Mouse (Mus musculus) kidney, postnatal 0 days (tissue): ENCODE results near the gene Atp1a1. TPM values are rescaled to one million over a fixed set of nuclear protein-coding genes. Genes with fewer than 3 reads are reported as not detected.

ENCODE experiments used
- ATAC-seq: fragments of 200-750 bp; cut with Nextera tagmentation; replicated peaks from 2 replicates; pipeline ENCODE4 v1.8.0; 2017; ENCODE audit warnings: low read depth, moderate number of reproducible peaks, moderate TSS enrichment, moderate library complexity; ENCODE audit not compliant: low FRiP score
- DNase-seq: peaks from one replicate; pipeline ENCODE4 v3.0.0-alpha.2; 2016; ENCODE audit warnings: low spot score
- H3K27ac ChIP-seq: fragments of 300-500 bp; sonication (generic); 2 replicates; pipeline ENCODE4 v1.5.1; 2014; ENCODE audit warnings: mild to moderate bottlenecking
- H3K27me3 ChIP-seq: fragments of 300-500 bp; sonication (generic); 2 replicates; pipeline ENCODE4 v1.6.1; 2014; ENCODE audit warnings: low read length, mixed read lengths; ENCODE audit not compliant: insufficient read depth
- H3K36me3 ChIP-seq: fragments of 300-500 bp; sonication (generic); 2 replicates; pipeline ENCODE4 v1.6.1; 2014; ENCODE audit warnings: low read length, mixed read lengths; ENCODE audit not compliant: insufficient read depth
- H3K4me1 ChIP-seq: fragments of 300-500 bp; sonication (generic); replicated peaks from 2 replicates; pipeline ENCODE4 v1.6.1; 2014; ENCODE audit warnings: antibody characterized with exemption, low read length, mixed read lengths; ENCODE audit not compliant: insufficient read depth
- H3K4me2 ChIP-seq: fragments of 300-500 bp; sonication (generic); 2 replicates; pipeline ENCODE4 v1.6.1; 2014; ENCODE audit warnings: mild to moderate bottlenecking, low read length, moderate library complexity, mixed read lengths
- H3K4me3 ChIP-seq: fragments of 300-500 bp; sonication (generic); replicated peaks from 2 replicates; pipeline ENCODE4 v1.5.1; 2014; ENCODE audit warnings: low read depth, low read length
- H3K9ac ChIP-seq: fragments of 300-500 bp; sonication (generic); 2 replicates; pipeline ENCODE4 v1.6.1; 2014; ENCODE audit warnings: low read depth, low read length
- H3K9me3 ChIP-seq: fragments of 300-500 bp; sonication (generic); replicated peaks from 2 replicates; pipeline ENCODE4 v1.6.1; 2016; ENCODE audit warnings: low read length, inconsistent platforms, mixed read lengths
- CTCF ChIP-seq: IDR thresholded peaks from 2 replicates; pipeline ENCODE4 v1.5.1; 2016; ENCODE audit warnings: antibody characterized with exemption, low read depth, mild to moderate bottlenecking, moderate library complexity
- WGBS: fragments of 180-500 bp; shearing (Covaris S2); extraction: QIAGEN DNeasy Blood & Tissue Kit; methylation state at CpG from one replicate; pipeline ENCODE4 v1.1.7; 2014; 5-methylcytosine and 5-hydroxymethylcytosine counted together
- polyA plus RNA-seq: library from polyadenylated mRNA; unstranded; fragments of >200 nt; fragmentation: Nextera tagmentation; extraction: Ambion mirVana; gene quantifications from 2 replicates; pipeline ENCODE4 v1.2.1, GENCODE M21; 2015

The Atp1a1 gene
- polyA plus RNA-seq, 1 experiment from 2014 or later = 809 TPM

DNA sequence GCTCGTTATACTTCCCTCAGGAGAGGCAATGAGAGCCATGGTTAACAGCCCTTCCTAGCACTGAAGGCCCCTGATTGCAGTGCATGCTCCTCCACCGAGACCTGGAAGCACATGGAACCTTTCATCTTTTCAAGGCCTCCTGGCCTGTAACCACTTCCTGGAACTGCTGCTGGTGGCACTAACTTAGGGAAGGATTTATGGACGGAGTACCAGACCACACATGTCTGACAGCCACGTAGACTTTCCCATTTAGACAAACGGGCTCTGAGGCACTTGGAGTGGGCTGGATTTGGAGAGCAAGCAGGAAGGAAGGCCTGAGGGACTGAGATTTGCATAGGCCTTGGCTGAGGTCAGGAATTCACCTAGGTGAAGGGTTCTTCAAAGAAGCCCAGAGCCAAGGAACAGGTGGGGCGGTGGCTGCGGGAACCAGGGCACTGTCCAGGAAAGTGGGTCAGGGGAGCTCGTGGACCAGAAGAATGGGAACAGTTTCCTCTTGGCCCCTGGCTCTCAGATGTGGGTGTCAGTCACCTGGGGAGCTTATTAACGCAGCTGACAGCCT, 28.9 kb downstream of the Atp1a1 start:
- H3K4me1 ChIP-seq = peaks cover 12% of the 10 kb centered on the region
- no peak overlapping the region for H3K4me2 ChIP-seq
- TF ChIP-seq CTCF = no peak
- H3K9ac ChIP-seq = no peak overlapping the region
- no peak overlapping the region for H3K4me3 ChIP-seq
- peaks cover 55% of the 10 kb centered on the region for H3K36me3 ChIP-seq
- 0 out of 2 replicates have a peak overlapping the region, but pooled peaks have one; percentile 28 for H3K27ac ChIP-seq
- H3K9me3 ChIP-seq = no peaks in the 10 kb centered on the region
- H3K27me3 ChIP-seq = no peaks in the 10 kb centered on the region
- DNase-seq (no peak), ATAC-seq (no peak)
- 41% methylated on average over 9 of the region's 9 CpGs for WGBS

DNA sequence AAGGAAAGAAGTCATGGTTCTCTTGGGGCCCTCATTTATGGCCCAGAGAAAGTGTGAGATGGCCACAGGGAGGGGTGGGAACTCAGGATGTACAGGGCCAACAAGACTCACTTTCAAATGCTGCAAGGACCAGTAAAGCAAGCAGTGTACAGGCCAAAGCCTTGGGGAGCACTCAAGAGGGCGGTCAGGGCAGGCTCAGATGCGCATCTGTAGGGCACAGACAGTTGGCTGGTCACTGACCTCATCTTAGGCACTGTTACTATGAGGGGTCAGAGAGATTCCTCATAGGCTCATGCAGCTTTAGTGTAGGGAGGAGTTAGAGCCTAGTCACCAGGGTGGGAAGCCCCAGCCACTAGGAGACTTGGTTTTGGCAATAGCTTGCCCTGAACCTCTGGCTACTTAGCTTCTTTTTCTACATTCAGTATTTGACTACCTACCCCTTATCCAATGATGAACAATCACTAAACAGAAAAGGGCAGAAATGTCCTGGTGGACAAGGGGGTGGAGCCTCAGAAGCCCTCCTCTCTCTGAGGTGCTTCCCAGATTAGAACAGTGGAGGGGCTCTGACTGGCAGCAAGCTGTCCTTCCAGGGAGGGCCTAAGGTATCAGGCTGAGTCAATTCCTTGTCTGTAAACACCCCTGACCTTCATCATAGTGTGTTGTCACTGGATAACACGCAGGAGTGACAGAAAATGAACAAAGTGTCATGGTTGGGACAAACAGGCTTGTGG, 29.9 kb downstream of the Atp1a1 start:
- DNase-seq (no peak), ATAC-seq (no peak; the same call in 1 of the 2 replicates)
- H3K9me3 ChIP-seq = no peaks in the 10 kb centered on the region
- H3K9ac ChIP-seq = no peak overlapping the region
- TF ChIP-seq CTCF = no peak
- H3K36me3 ChIP-seq = peaks cover 45% of the 10 kb centered on the region
- H3K4me1 ChIP-seq = peaks cover 12% of the 10 kb centered on the region
- no peak overlapping the region for H3K4me2 ChIP-seq
- no peak overlapping the region for H3K4me3 ChIP-seq
- H3K27me3 ChIP-seq = no peaks in the 10 kb centered on the region
- WGBS = 87% methylated on average over 3 of the region's 3 CpGs
- no peak overlapping the region for H3K27ac ChIP-seq

DNA sequence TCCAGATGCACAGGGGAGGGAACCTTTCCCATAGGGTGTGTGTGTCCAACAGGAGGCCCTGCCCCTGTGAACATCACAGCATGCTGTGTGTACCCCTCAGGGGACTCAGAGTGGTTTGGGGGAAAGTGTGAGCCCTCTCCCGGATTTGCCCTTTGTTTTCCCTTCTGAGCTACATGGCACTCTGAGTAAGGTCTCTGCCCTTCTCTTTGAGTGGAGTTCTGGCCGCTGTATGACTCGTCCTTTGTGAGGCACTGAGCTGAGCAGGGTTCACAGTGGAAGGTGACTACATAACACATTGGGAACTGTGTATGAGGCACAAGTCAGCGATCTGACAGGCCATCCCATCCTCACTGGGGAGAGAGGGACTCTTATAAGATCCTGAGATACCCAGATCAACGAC, 31.5 kb downstream of the Atp1a1 start:
- TF ChIP-seq CTCF = no peak
- Histone ChIP-seq H3K36me3 (peaks cover 29% of the 10 kb centered on the region), H3K4me1 (peaks cover 12% of the 10 kb centered on the region), H3K4me2 (no peak overlapping the region), H3K9me3 (no peaks in the 10 kb centered on the region), H3K27ac (peak overlapping the region; percentile 79), H3K9ac (no peak overlapping the region), H3K4me3 (no peak overlapping the region), H3K27me3 (no peaks in the 10 kb centered on the region)
- ATAC-seq (no peak), DNase-seq (no peak)
- 66% methylated on average over 5 of the region's 5 CpGs for WGBS

- peak; percentile 63; the same call in 1 of the 2 replicates for ATAC-seq
- Histone ChIP-seq H3K36me3 (peaks cover 21% of the 10 kb centered on the region), H3K27ac (peak overlapping the region; percentile 79), H3K4me3 (no peak overlapping the region), H3K27me3 (no peaks in the 10 kb centered on the region), H3K4me2 (no peak overlapping the region), H3K9ac (no peak overlapping the region), H3K9me3 (no peaks in the 10 kb centered on the region), H3K4me1 (peaks cover 12% of the 10 kb centered on the region)
- peak; percentile 82 for DNase-seq
- peak; percentile 37 for TF ChIP-seq CTCF
- WGBS = 25% methylated on average over 7 of the region's 7 CpGs
Observed at GRCm38 (mm10) chr3:101572174-101572626, 32.3 kb downstream of the Atp1a1 start.

- peak; percentile 63 for DNase-seq
- no peaks in the 10 kb centered on the region for H3K27me3 ChIP-seq
- peaks cover 12% of the 10 kb centered on the region for H3K4me1 ChIP-seq
- no peak overlapping the region for H3K9ac ChIP-seq
- H3K4me3 ChIP-seq = no peak overlapping the region
- ATAC-seq = 0 out of 2 replicates have a peak, but pooled peaks have one; percentile 18
- H3K9me3 ChIP-seq = no peaks in the 10 kb centered on the region
- peaks cover 16% of the 10 kb centered on the region for H3K36me3 ChIP-seq
- TF ChIP-seq CTCF = no peak
- peak overlapping the region; percentile 79 for H3K27ac ChIP-seq
- no peak overlapping the region for H3K4me2 ChIP-seq
- WGBS = 29% methylated on average over 8 of the region's 8 CpGs
Observed at GRCm38 (mm10) chr3:101571515-101572130, 32.9 kb downstream of the Atp1a1 start.

- TF ChIP-seq CTCF = no peak
- 78% methylated on average over 6 of the region's 6 CpGs for WGBS
- H3K4me2 ChIP-seq = no peak overlapping the region
- peak overlapping the region; percentile 79 for H3K27ac ChIP-seq
- no peak overlapping the region for H3K4me3 ChIP-seq
- no peak for DNase-seq
- H3K9ac ChIP-seq = no peak overlapping the region
- H3K36me3 ChIP-seq = peaks cover 10% of the 10 kb centered on the region
- no peaks in the 10 kb centered on the region for H3K27me3 ChIP-seq
- ATAC-seq = no peak
- H3K9me3 ChIP-seq = no peaks in the 10 kb centered on the region
- peaks cover 12% of the 10 kb centered on the region for H3K4me1 ChIP-seq
Observed at GRCm38 (mm10) chr3:101570747-101571514, 33.6 kb downstream of the Atp1a1 start.
